Comparison of ENCODE assay signal across 15 mouse cellular contexts in the genomic region with DNA sequence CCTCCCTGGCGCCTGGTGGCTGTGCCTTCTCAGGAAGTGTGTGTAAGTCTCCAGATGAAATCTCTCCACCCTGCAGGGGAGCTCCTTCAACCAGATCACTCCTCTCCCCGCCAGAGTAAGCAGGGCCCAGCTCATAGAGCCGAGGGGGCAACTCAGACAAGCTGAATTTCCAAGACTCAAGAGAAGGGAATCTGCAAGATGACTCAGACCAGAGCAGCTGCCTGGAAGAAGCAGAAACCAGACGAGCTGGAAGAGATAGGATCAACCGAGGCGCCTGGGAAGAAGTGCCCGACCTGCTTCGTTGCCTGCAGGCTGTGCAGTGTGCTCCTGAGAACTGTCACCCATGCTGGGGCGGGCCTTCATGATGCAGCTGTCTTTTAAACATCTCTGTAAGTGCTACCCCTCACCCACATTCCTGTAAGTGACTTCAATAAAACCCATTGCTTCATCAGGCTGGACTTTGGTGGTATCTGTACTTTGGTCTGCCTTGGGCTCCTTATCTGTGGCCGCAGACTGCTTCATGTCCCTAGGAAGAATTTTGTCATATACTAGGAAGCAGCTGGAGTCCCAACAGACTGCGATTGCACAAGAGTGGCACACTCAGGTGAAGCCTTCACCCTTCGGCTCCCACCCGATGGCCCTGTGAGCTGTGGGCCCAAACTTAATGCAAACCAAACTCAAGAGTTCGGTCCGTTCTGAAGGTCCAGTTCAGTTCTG. TPM values are rescaled to one million over a fixed set of nuclear protein-coding genes. Genes with fewer than 3 reads are reported as not detected.
DNase-seq lines count a peak whose midpoint lies in the region; ATAC-seq and TF ChIP-seq lines count a peak whose summit lies in the region.
"Had no signal": no experiment of that assay in that cellular context is flagged by ENCODE, and none has a peak within 500 bp of the region (broad histone marks: within the 10 kb centered on the region; RNA-seq: fewer than 3 reads in every experiment).

No protein-coding gene starts in this region.

- no peak overlapping the region for H3K27ac ChIP-seq in stomach, embryonic 16.5 days (ENCODE audit: low read length)
- no peak overlapping the region for H3K27ac ChIP-seq in stomach, postnatal 0 days (replicated peaks)
- peak overlapping the region; percentile 70 for H3K27ac ChIP-seq in intestine, postnatal 0 days (ENCODE audit: low read depth, low read length)
- H3K27ac ChIP-seq in forebrain, embryonic 11.5 days (ENCODE audit: low read depth, low read length), result no peak overlapping the region
- H3K27ac ChIP-seq: neural tube, embryonic 12.5 days had no signal

- no peaks in the 10 kb centered on the region for H3K9me3 ChIP-seq in stomach, embryonic 16.5 days (replicated peaks; ENCODE audit: control insufficient read depth, low read length)
- no peaks in the 10 kb centered on the region for H3K9me3 ChIP-seq in stomach, postnatal 0 days (ENCODE audit: control insufficient read depth, low read length)
- H3K9me3 ChIP-seq in intestine, postnatal 0 days (ENCODE audit: control insufficient read depth), result no peaks in the 10 kb centered on the region
- H3K9me3 ChIP-seq in forebrain, embryonic 11.5 days (ENCODE audit: control insufficient read depth, low read length), result no peaks in the 10 kb centered on the region
- H3K9me3 ChIP-seq: neural tube, embryonic 12.5 days had no signal

- peak overlapping the region; percentile 7; the same call in 1 of the 2 replicates for H3K9ac ChIP-seq in stomach, embryonic 16.5 days (ENCODE audit: low read length)
- H3K9ac ChIP-seq in stomach, postnatal 0 days (ENCODE audit: low read length), result no peak overlapping the region
- no peak overlapping the region for H3K9ac ChIP-seq in intestine, postnatal 0 days (ENCODE audit: low read depth, low read length)
- no peak overlapping the region for H3K9ac ChIP-seq in forebrain, embryonic 11.5 days (ENCODE audit: low read length)
- H3K9ac ChIP-seq: neural tube, embryonic 12.5 days had no signal

- H3K4me1 ChIP-seq in stomach, embryonic 16.5 days (ENCODE audit: control insufficient read depth, insufficient read depth, low read length), result no peaks in the 10 kb centered on the region
- H3K4me1 ChIP-seq in stomach, postnatal 0 days (replicated peaks; ENCODE audit: control insufficient read depth, insufficient read depth), result no peaks in the 10 kb centered on the region
- 0 out of 2 replicates have a peak, but pooled peaks cover 3% of the 10 kb centered on the region for H3K4me1 ChIP-seq in intestine, postnatal 0 days (replicated peaks; ENCODE audit: control insufficient read depth, insufficient read depth, low read length)
- H3K4me1 ChIP-seq in forebrain, embryonic 11.5 days (replicated peaks; ENCODE audit: control insufficient read depth, insufficient read depth, low read length), result no peaks in the 10 kb centered on the region
- H3K4me1 ChIP-seq: neural tube, embryonic 12.5 days had no signal

- 0 out of 2 replicates have a peak, but pooled peaks have one; percentile 27 for ATAC-seq in stomach, embryonic 16.5 days (ENCODE audit: insufficient read depth, low FRiP score)
- ATAC-seq in stomach, postnatal 0 days (ENCODE audit: low FRiP score, low TSS enrichment), result no peak
- ATAC-seq in Patski, result peak; percentile 45
- peak; percentile 83 for ATAC-seq in intestine, postnatal 0 days
- no peak for ATAC-seq in forebrain, embryonic 11.5 days (replicated peaks; ENCODE audit: low FRiP score)

- no peak for TF ChIP-seq EP300 in stomach, postnatal 0 days (optimal IDR thresholded peaks at IDR 0.05)

- WGBS in stomach, embryonic 16.5 days, result 61% methylated on average over 15 of the region's 15 CpGs
- 69% methylated on average over 15 of the region's 15 CpGs for WGBS in stomach, postnatal 0 days
- WGBS in intestine, postnatal 0 days, result 35% methylated on average over 15 of the region's 15 CpGs
- whole genome bisulfite sequencing in forebrain, embryonic 11.5 days, result 71% methylated on average over 15 of the region's 15 CpGs

- no peak for TF ChIP-seq CTCF in stomach, postnatal 0 days (IDR thresholded peaks at IDR 0.05; ENCODE audit: low read depth)
- TF ChIP-seq CTCF in Patski (IDR thresholded peaks at IDR 0.05), result no peak
- TF ChIP-seq CTCF in intestine, postnatal 0 days (IDR thresholded peaks at IDR 0.05; ENCODE audit: low read depth), result no peak

- in situ Hi-C loops in Patski (cut with MboI; ENCODE audit: low pct_unique_long_range_greater_than_20kb), result loop anchor here (5.0 kb wide), 1 partner anchor 79 kb away; no protein-coding TSS in a partner anchor

- DNase-seq in stomach, postnatal 0 days (ENCODE audit: low spot score), result no peak
- peak; percentile 43 for DNase-seq in Patski (ENCODE audit: low read depth, low spot score)
- peak; percentile 87 for DNase-seq in yolk sac, embryonic 10.5 days (ENCODE audit: low spot score)
- DNase-seq in forebrain, embryonic 11.5 days (ENCODE audit: low spot score), result no peak
- no peak for DNase-seq in retina, postnatal 1 day
- DNase-seq: adrenal gland, postnatal 36 days; cerebellum, adult 9-11 months; gastrocnemius, postnatal 10 days; heart, postnatal 10 days; kidney, adult 11 months; thymus, postnatal 36 days had no signal

- H3K4me2 ChIP-seq in stomach, embryonic 16.5 days (ENCODE audit: low read depth, low read length), result no peak overlapping the region
- no peak overlapping the region for H3K4me2 ChIP-seq in stomach, postnatal 0 days (replicated peaks; ENCODE audit: low read depth)
- peak overlapping the region; percentile 35 for H3K4me2 ChIP-seq in intestine, postnatal 0 days (replicated peaks; ENCODE audit: low read depth)
- no peak overlapping the region for H3K4me2 ChIP-seq in forebrain, embryonic 11.5 days (ENCODE audit: low read depth, low read length, severe bottlenecking)
- H3K4me2 ChIP-seq: neural tube, embryonic 12.5 days had no signal

- H3K27me3 ChIP-seq in stomach, embryonic 16.5 days (ENCODE audit: control insufficient read depth, insufficient read depth, low read length), result peaks cover 5% of the 10 kb centered on the region; the same call in 1 of the 2 replicates
- no peaks in the 10 kb centered on the region for H3K27me3 ChIP-seq in stomach, postnatal 0 days (ENCODE audit: control insufficient read depth, insufficient read depth, low read length)
- H3K27me3 ChIP-seq in Patski, result no peaks in the 10 kb centered on the region
- no peaks in the 10 kb centered on the region for H3K27me3 ChIP-seq in intestine, postnatal 0 days (replicated peaks; ENCODE audit: control insufficient read depth, insufficient read depth, low read length)
- H3K27me3 ChIP-seq in forebrain, embryonic 11.5 days (ENCODE audit: control insufficient read depth, insufficient read depth, low read length), result no peaks in the 10 kb centered on the region
- H3K27me3 ChIP-seq: neural tube, embryonic 12.5 days had no signal

- no peak overlapping the region for H3K4me3 ChIP-seq in stomach, embryonic 16.5 days (replicated peaks; ENCODE audit: low read length)
- no peak overlapping the region for H3K4me3 ChIP-seq in stomach, postnatal 0 days (ENCODE audit: low read depth, low read length)
- no peak overlapping the region for H3K4me3 ChIP-seq in intestine, postnatal 0 days (ENCODE audit: low read depth, low read length)
- no peak overlapping the region for H3K4me3 ChIP-seq in forebrain, embryonic 11.5 days (ENCODE audit: low read depth, low read length)
- H3K4me3 ChIP-seq: neural tube, embryonic 12.5 days had no signal

- CTCF ChIA-PET in Patski (lab: Charles Lee), result interaction anchor here (0.9 to 1.4 kb wide), 3 partner anchors 42 to 88 kb away, joined by 3 to 6 read pairs (median 4); no protein-coding TSS in a partner anchor

- POLR2A ChIA-PET in Patski (lab: Charles Lee), result no interaction called here

- H3K36me3 ChIP-seq in stomach, embryonic 16.5 days (ENCODE audit: control insufficient read depth, insufficient read depth, low read length), result no peaks in the 10 kb centered on the region
- H3K36me3 ChIP-seq in stomach, postnatal 0 days (ENCODE audit: control insufficient read depth, insufficient read depth, low read length), result no peaks in the 10 kb centered on the region
- H3K36me3 ChIP-seq in intestine, postnatal 0 days (ENCODE audit: control insufficient read depth, insufficient read depth), result no peaks in the 10 kb centered on the region
- no peaks in the 10 kb centered on the region for H3K36me3 ChIP-seq in forebrain, embryonic 11.5 days (ENCODE audit: control insufficient read depth, insufficient read depth, low read length)

RNA-seq across cellular contexts. Expression of a gene that starts 1.8 kb away (rescaled TPM):
- polyA plus RNA-seq in stomach, embryonic 16.5 days (2015; fragmentation: Nextera tagmentation; extraction: Ambion mirVana), result 0.04 TPM in 1 of 2 replicates, not detected in the other
- polyA plus RNA-seq in stomach, postnatal 0 days (2015; fragmentation: Nextera tagmentation; extraction: Ambion mirVana), result not detected in 2 replicates
- polyA plus RNA-seq in Patski (2021), result not detected
- 2.3 TPM in 2 replicates for polyA plus RNA-seq in intestine, postnatal 0 days (2015; fragmentation: Nextera tagmentation; extraction: Ambion mirVana)
- not detected in 2 replicates for polyA plus RNA-seq in forebrain, embryonic 11.5 days (2014; fragmentation: Nextera tagmentation; extraction: Ambion mirVana)
- polyA plus RNA-seq: neural tube, embryonic 12.5 days had no signal

RNA-seq across cellular contexts. Expression of a gene that starts 12.6 kb away (rescaled TPM):
- 0.19 TPM in 1 of 2 replicates, not detected in the other for polyA plus RNA-seq in stomach, embryonic 16.5 days (2015; fragmentation: Nextera tagmentation; extraction: Ambion mirVana)
- polyA plus RNA-seq in stomach, postnatal 0 days (2015; fragmentation: Nextera tagmentation; extraction: Ambion mirVana), result not detected in 2 replicates
- not detected for polyA plus RNA-seq in Patski (2021)
- not detected in 2 replicates for polyA plus RNA-seq in intestine, postnatal 0 days (2015; fragmentation: Nextera tagmentation; extraction: Ambion mirVana)
- not detected in 2 replicates for polyA plus RNA-seq in forebrain, embryonic 11.5 days (2014; fragmentation: Nextera tagmentation; extraction: Ambion mirVana)
- polyA plus RNA-seq: liver, adult 2 months had no signal

Comparison
In these comparisons a context has a peak if more than half of its experiments do, and no peak if none do; other contexts are left out.
1. ATAC-seq: peak in stomach, embryonic 16.5 days (single experiment), Patski (single experiment) and intestine, postnatal 0 days (single experiment); none in stomach, postnatal 0 days (single experiment) and forebrain, embryonic 11.5 days (single experiment).
2. DNase-seq: peak in Patski (single experiment) and yolk sac, embryonic 10.5 days (single experiment); none in stomach, postnatal 0 days (single experiment), forebrain, embryonic 11.5 days (single experiment) and retina, postnatal 1 day (single experiment).